Mouse (Mus musculus): Measurements from ENCODE around the gene Eya2.
A peak's percentile ranks its signal among the peaks of the same experiment; 100 is the strongest.

Eya2 gene

GRCm38 (mm10) chr2:165716688-165717087 lies 121.9 kb downstream of the Eya2 start:
- DNase-seq (ENCODE audit: low spot score in 2 of 2) = peak in 1 of 2 experiments; percentile 16

GRCm38 (mm10) chr2:165717182-165718176 lies 122.6 kb downstream of the Eya2 start:
- DNase-seq (ENCODE audit: low spot score in 2 of 2) = no peak

GRCm38 (mm10) chr2:165719382-165719781 lies 124.5 kb downstream of the Eya2 start:
- no peak for DNase-seq (ENCODE audit: low spot score in 2 of 2)

GRCm38 (mm10) chr2:165721941-165722340 lies 127.1 kb downstream of the Eya2 start:
- no peak for DNase-seq (ENCODE audit: low spot score in 2 of 2)

- no peak for DNase-seq (ENCODE audit: low spot score in 2 of 2)
Measured at GRCm38 (mm10) chr2:165732552-165733238, 137.9 kb downstream of the Eya2 start.

GRCm38 (mm10) chr2:165733701-165734100 lies 138.9 kb downstream of the Eya2 start:
- DNase-seq (ENCODE audit: low spot score in 2 of 2) = no peak

GRCm38 (mm10) chr2:165736297-165736696 lies 141.5 kb downstream of the Eya2 start:
- DNase-seq (ENCODE audit: low spot score in 2 of 2) = no peak

GRCm38 (mm10) chr2:165740381-165740780 lies 145.5 kb downstream of the Eya2 start:
- no peak for DNase-seq (ENCODE audit: low spot score in 2 of 2)

- no peak for DNase-seq (ENCODE audit: low spot score in 2 of 2)
Measured at GRCm38 (mm10) chr2:165740982-165741381, 146.2 kb downstream of the Eya2 start.

- DNase-seq (ENCODE audit: low spot score in 2 of 2) = no peak
Measured at GRCm38 (mm10) chr2:165741526-165742050, 146.8 kb downstream of the Eya2 start.

- DNase-seq (ENCODE audit: low spot score in 2 of 2) = no peak
Measured at GRCm38 (mm10) chr2:165742210-165742786, 147.5 kb downstream of the Eya2 start.

GRCm38 (mm10) chr2:165745306-165746098 lies 150.7 kb downstream of the Eya2 start:
- DNase-seq (ENCODE audit: low spot score in 2 of 2) = no peak

GRCm38 (mm10) chr2:165747975-165748374 lies 153.1 kb downstream of the Eya2 start:
- DNase-seq (ENCODE audit: low spot score in 2 of 2) = no peak

- DNase-seq (ENCODE audit: low spot score in 2 of 2) = no peak
Measured at GRCm38 (mm10) chr2:165748426-165748825, 153.6 kb downstream of the Eya2 start.

GRCm38 (mm10) chr2:165751068-165751467 lies 156.2 kb downstream of the Eya2 start:
- DNase-seq (ENCODE audit: low spot score in 2 of 2) = no peak

- DNase-seq (ENCODE audit: low spot score in 2 of 2) = no peak
Measured at GRCm38 (mm10) chr2:165752704-165753103, 157.9 kb downstream of the Eya2 start.

GRCm38 (mm10) chr2:165757799-165758198 lies 163.0 kb downstream of the Eya2 start:
- DNase-seq (ENCODE audit: low spot score in 2 of 2) = peak in 1 of 2 experiments; percentile 38

GRCm38 (mm10) chr2:165758534-165758933 lies 163.7 kb downstream of the Eya2 start:
- no peak for DNase-seq (ENCODE audit: low spot score in 2 of 2)

GRCm38 (mm10) chr2:165759421-165759985 lies 164.7 kb downstream of the Eya2 start:
- DNase-seq (ENCODE audit: low spot score in 2 of 2) = no peak

- no peak for DNase-seq (ENCODE audit: low spot score in 2 of 2)
Measured at GRCm38 (mm10) chr2:165768805-165769358, 174.1 kb downstream of the Eya2 start.

All from cerebellum, postnatal 4 days (tissue).